Mouse (Mus musculus): ENCODE measurements around the gene Scarf2. TPM values are rescaled to one million over a fixed set of nuclear protein-coding genes. Genes with fewer than 3 reads are reported as not detected.

The Scarf2 gene
- polyA plus RNA-seq, 1 experiment from 2014 or later: 0.22 TPM

DNA sequence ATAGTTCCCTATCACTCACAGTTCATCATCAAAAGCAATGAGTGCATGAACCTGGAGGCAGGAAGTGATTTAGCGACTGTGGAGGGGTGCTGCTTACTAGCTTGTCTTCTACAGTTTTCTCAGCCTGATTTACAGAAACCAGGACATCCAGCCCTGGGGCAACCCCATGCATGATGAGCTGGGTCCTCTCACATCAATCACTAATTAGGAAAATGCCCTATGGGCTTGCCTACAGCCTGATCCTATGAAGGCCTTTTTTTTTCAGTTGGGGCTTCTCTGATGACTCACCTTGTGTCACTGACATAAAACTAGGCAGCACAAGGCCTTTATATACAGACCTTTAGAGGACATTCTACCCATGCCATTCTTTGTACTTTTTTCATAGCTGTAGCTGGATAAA, 17.4 kb upstream of the Scarf2 start:
- no peak overlapping the region for H3K4me3 ChIP-seq (ENCODE audit: inconsistent target)
- WGBS (ENCODE audit: missing documents): 100% methylated on average over 1 of the region's 1 CpGs
- H3K27ac ChIP-seq: no peak overlapping the region
- no peaks in the 10 kb centered on the region for H3K36me3 ChIP-seq (ENCODE audit: inconsistent target)
- no peaks in the 10 kb centered on the region for H3K79me2 ChIP-seq (ENCODE audit: inconsistent target)

- Histone ChIP-seq H3K27ac (no peak overlapping the region), H3K36me3 (ENCODE audit: inconsistent target) (peaks cover 6% of the 10 kb centered on the region; the same call in 1 of the 2 replicates), H3K4me3 (ENCODE audit: inconsistent target) (no peak overlapping the region), H3K79me2 (ENCODE audit: inconsistent target) (no peaks in the 10 kb centered on the region)
- WGBS (ENCODE audit: missing documents): 82% methylated on average over 3 of the region's 3 CpGs
These were observed 11.7 kb upstream of the Scarf2 start for GRCm38 (mm10) chr16:17785337-17785736.

DNA sequence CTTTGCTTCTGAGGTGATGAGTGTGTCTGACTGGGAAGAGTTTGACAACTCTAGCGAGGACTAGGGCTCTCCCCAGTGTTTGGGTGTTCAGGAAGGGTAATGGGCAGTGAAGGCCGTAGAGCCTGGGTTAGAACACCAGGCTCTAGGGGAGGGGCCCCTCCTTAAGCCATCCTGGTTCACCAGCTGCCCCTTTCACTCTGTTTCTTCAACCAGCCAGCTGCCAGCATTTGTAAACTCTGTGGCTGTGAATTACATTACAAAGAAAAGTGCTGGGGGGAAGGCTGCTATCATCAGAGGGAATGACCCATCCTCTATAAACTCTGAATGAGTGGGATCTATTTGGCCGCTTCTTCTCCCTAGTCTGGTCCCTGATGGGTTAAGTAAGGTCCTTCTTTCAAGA, 4.4 kb upstream of the Scarf2 start:
- Histone ChIP-seq H3K27ac (no peak overlapping the region), H3K79me2 (ENCODE audit: inconsistent target) (no peaks in the 10 kb centered on the region), H3K4me3 (ENCODE audit: inconsistent target) (no peak overlapping the region), H3K36me3 (ENCODE audit: inconsistent target) (peaks cover 6% of the 10 kb centered on the region; the same call in 1 of the 2 replicates)
- WGBS (ENCODE audit: missing documents): 96% methylated on average over 3 of the region's 3 CpGs

DNA sequence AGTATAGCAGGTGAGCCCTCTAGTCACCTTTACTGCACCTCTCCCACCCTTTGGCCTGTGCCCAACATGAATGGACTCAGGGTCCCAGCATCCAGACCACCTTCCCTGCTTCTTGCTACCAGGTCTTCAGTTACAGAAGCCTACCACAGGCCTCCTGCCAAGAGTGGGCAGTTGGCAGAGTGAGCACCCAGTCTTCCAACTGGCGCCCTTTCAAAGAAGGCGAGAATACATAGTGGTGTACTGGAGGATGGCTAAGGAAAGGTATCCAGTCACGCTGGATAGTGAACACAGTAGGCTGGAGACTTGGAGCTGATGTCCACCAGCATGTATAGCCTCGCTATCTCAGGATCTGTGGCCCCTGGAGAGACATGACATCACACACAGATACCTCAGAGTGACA, 3.0 kb upstream of the Scarf2 start:
- 94% methylated on average over 4 of the region's 4 CpGs for WGBS (ENCODE audit: missing documents)
- no peak overlapping the region for H3K27ac ChIP-seq
- peaks cover 5% of the 10 kb centered on the region; the same call in 1 of the 2 replicates for H3K36me3 ChIP-seq (ENCODE audit: inconsistent target)
- H3K4me3 ChIP-seq (ENCODE audit: inconsistent target): no peak overlapping the region
- H3K79me2 ChIP-seq (ENCODE audit: inconsistent target): no peaks in the 10 kb centered on the region

DNA sequence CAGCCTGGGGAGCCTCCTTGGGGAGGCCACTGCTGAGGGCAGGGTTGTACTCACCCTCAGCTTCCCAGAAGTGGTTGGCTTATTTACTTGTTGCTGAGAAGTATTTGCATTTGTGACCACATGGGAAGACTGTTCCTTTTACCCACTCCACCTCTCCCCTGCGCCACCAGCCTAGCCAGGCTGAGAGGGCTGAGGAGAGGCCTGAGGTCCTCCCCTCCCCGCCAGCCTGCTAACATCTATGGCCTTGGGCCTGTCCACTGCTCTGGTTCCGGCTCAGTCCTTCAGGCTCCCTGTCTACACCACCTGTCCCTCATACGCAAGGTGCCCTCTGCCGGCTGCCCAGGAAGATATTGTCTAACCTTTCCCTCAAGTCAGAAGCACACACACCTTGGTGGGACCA, 1.4 kb upstream of the Scarf2 start:
- WGBS (ENCODE audit: missing documents): 93% methylated on average over 5 of the region's 5 CpGs
- Histone ChIP-seq H3K36me3 (ENCODE audit: inconsistent target) (no peaks in the 10 kb centered on the region), H3K79me2 (ENCODE audit: inconsistent target) (no peaks in the 10 kb centered on the region), H3K4me3 (ENCODE audit: inconsistent target) (no peak overlapping the region), H3K27ac (no peak overlapping the region)

- H3K4me3 ChIP-seq (ENCODE audit: inconsistent target): no peak overlapping the region
- no peak overlapping the region for H3K27ac ChIP-seq
- H3K79me2 ChIP-seq (ENCODE audit: inconsistent target): no peaks in the 10 kb centered on the region
These were observed 563 bp upstream of the Scarf2 start for GRCm38 (mm10) chr16:17796519-17796918.

DNA sequence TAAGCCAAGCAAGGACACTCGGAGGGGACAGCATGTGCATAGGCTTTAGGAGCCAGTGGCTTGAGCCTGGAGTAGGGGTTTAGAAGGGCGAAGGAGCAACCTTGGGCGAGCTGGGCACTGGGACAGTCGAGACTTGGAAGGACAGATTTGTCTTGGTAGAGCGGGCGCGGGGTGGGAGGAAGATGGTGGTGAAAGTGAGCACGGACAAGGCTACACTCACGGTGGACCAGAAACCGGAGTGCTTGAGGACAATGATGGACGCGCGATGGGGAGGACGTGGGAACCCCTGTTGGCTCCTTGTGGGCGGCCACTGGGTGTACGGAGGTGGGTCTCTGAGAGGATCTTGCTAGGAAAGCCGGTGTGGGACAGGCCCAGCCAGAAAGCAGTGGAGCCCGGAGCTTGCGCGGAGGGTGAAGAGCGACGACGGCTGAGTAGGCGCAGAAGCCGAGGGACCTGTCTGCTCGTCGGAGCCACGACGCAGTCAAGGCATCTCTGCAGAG, 780 bp downstream of the Scarf2 start:
- H3K4me3 ChIP-seq (ENCODE audit: inconsistent target): no peak overlapping the region

More at GRCm38 (mm10) chr16:17796519-17796918, 563 bp upstream of the Scarf2 start:
- H3K36me3 ChIP-seq (ENCODE audit: inconsistent target): no peaks in the 10 kb centered on the region

GRCm38 (mm10) chr16:17798321-17799180, 1.5 kb downstream of the Scarf2 start:
- H3K27ac ChIP-seq: no peak overlapping the region
- H3K36me3 ChIP-seq (ENCODE audit: inconsistent target): no peaks in the 10 kb centered on the region
- 14% methylated on average over 36 of the region's 45 CpGs for WGBS (ENCODE audit: missing documents)
- no peak overlapping the region for H3K4me3 ChIP-seq (ENCODE audit: inconsistent target)
- no peaks in the 10 kb centered on the region for H3K79me2 ChIP-seq (ENCODE audit: inconsistent target)

More for the DNA sequence above, 780 bp downstream of the Scarf2 start:
- Histone ChIP-seq H3K79me2 (ENCODE audit: inconsistent target) (no peaks in the 10 kb centered on the region), H3K36me3 (ENCODE audit: inconsistent target) (no peaks in the 10 kb centered on the region), H3K27ac (no peak overlapping the region)
- WGBS (ENCODE audit: missing documents): 15% methylated on average over 29 of the region's 29 CpGs

DNA sequence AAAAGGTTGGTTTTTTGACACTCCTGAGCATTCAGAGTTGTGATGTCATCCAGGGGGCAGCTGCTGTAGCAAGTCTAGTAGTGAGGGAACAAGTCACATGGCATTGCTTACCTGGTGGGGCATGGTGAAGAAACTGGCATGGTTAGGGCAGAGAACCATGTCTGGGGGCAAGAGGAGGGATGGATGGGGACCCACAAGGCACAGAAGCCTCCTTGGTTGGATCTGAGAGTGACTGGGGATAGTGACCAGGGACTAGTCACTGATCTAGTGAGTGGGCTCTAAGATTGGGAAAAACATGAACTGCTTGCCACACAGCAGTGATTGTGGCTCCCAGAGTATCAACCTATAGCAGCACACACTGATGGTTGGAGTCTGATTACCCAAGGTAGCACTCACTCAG, 2.5 kb downstream of the Scarf2 start:
- no peak overlapping the region for H3K4me3 ChIP-seq (ENCODE audit: inconsistent target)
- H3K79me2 ChIP-seq (ENCODE audit: inconsistent target): no peaks in the 10 kb centered on the region
- H3K27ac ChIP-seq: no peak overlapping the region
- no peaks in the 10 kb centered on the region for H3K36me3 ChIP-seq (ENCODE audit: inconsistent target)

DNA sequence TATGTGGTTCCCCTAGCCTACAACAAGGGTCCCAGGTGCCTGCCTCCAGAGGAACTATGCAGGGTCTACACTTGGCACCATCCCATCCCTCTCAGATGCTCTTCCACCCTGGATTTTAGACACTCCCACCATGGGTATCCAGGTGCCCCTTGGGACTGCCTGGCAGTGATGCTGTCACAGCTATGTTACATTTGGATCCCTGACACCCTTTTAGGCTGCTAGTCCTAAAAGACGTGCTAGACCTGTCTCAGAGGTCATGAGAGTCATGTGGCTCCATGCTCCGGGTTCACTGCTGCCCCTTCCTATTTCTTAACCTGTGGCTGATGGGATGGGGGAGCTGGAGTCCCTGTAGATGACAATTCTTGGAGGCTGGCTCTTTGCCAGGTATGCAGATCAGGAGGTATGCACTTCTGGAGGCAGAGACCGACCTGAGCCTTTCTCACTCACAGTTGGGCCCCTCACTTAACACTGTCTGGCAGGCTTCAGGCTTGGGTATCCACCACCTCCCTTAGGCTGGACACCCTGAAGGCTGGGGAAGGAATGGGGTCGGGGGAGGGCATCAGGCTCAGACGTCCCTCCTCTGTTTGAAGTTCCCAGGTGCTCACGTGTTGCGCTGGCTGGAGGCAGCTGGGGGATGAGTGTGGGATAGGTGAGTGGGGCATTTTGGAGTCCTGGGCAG, 4.8 kb downstream of the Scarf2 start:
- Histone ChIP-seq H3K27ac (no peak overlapping the region), H3K36me3 (ENCODE audit: inconsistent target) (no peaks in the 10 kb centered on the region), H3K4me3 (ENCODE audit: inconsistent target) (no peak overlapping the region), H3K79me2 (ENCODE audit: inconsistent target) (no peaks in the 10 kb centered on the region)
- WGBS (ENCODE audit: missing documents): 22% methylated on average over 7 of the region's 7 CpGs

GRCm38 (mm10) chr16:17802456-17802838, 5.4 kb downstream of the Scarf2 start:
- Histone ChIP-seq H3K4me3 (ENCODE audit: inconsistent target) (no peak overlapping the region), H3K79me2 (ENCODE audit: inconsistent target) (no peaks in the 10 kb centered on the region), H3K27ac (no peak overlapping the region), H3K36me3 (ENCODE audit: inconsistent target) (no peaks in the 10 kb centered on the region)
- WGBS (ENCODE audit: missing documents): 21% methylated on average over 18 of the region's 18 CpGs

GRCm38 (mm10) chr16:17802839-17803674, 6.0 kb downstream of the Scarf2 start:
- 2% methylated on average over 83 of the region's 83 CpGs for WGBS (ENCODE audit: missing documents)
- Histone ChIP-seq H3K79me2 (ENCODE audit: inconsistent target) (no peaks in the 10 kb centered on the region), H3K36me3 (ENCODE audit: inconsistent target) (no peaks in the 10 kb centered on the region), H3K27ac (no peak overlapping the region), H3K4me3 (ENCODE audit: inconsistent target) (no peak overlapping the region)

GRCm38 (mm10) chr16:17803675-17804448, 6.8 kb downstream of the Scarf2 start:
- H3K36me3 ChIP-seq (ENCODE audit: inconsistent target): no peaks in the 10 kb centered on the region
- H3K4me3 ChIP-seq (ENCODE audit: inconsistent target): no peak overlapping the region
- H3K27ac ChIP-seq: no peak overlapping the region
- H3K79me2 ChIP-seq (ENCODE audit: inconsistent target): no peaks in the 10 kb centered on the region
- WGBS (ENCODE audit: missing documents): 28% methylated on average over 28 of the region's 33 CpGs

DNA sequence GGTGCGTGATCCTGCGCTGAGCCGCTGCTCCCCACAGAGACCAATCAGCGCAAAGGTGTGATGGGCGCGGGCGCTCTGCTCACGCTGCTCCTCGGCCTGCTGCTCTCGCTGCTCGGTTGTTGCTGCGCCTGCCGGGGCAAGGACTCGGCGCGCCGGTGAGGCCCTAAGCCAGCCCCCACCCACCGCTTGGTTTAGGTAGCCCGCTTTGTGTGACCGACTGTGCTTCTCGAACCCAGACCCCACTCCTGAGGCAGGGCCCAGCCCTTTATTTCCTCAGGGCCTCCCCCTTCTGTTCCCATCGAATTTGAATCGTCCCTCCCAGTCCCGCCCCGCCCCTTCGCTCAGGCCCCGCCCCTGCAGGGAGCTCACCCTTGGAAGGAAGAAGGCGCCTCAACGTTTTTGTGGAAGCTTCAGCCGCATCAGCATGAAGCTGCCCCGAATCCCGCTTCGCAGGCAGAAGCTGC, 7.4 kb downstream of the Scarf2 start:
- Histone ChIP-seq H3K79me2 (ENCODE audit: inconsistent target) (no peaks in the 10 kb centered on the region), H3K27ac (no peak overlapping the region), H3K36me3 (ENCODE audit: inconsistent target) (no peaks in the 10 kb centered on the region), H3K4me3 (ENCODE audit: inconsistent target) (no peak overlapping the region)
- WGBS (ENCODE audit: missing documents): 5% methylated on average over 28 of the region's 33 CpGs

Measured in macrophage (primary cell).